Mouse (Mus musculus) heart, embryonic 13.5 days (tissue): ENCODE measurements around the gene Cmas. TPM values are rescaled to one million over a fixed set of nuclear protein-coding genes. Genes with fewer than 3 reads are reported as not detected.

ENCODE experiments used
- ATAC-seq: fragments of 200-750 bp; cut with Nextera tagmentation; 2 replicates; pipeline ENCODE4 v1.8.0; 2017; ENCODE audit warnings: moderate TSS enrichment; ENCODE audit not compliant: insufficient number of reproducible peaks, low FRiP score, low TSS enrichment; ENCODE audit errors: extremely low read depth
- H3K27ac ChIP-seq: fragments of 300-500 bp; sonication (generic); replicated peaks from 2 replicates; pipeline ENCODE4 v1.5.1; 2015; ENCODE audit warnings: moderate library complexity, mild to moderate bottlenecking, inconsistent platforms
- H3K27me3 ChIP-seq: fragments of 300-500 bp; sonication (generic); replicated peaks from 2 replicates; pipeline ENCODE4 v1.6.1; 2015; ENCODE audit warnings: mild to moderate bottlenecking, inconsistent platforms
- H3K36me3 ChIP-seq: fragments of 300-500 bp; sonication (generic); 2 replicates; pipeline ENCODE4 v1.6.1; 2015; ENCODE audit warnings: mild to moderate bottlenecking, inconsistent platforms
- H3K4me1 ChIP-seq: fragments of 300-500 bp; sonication (generic); 2 replicates; pipeline ENCODE4 v1.6.1; 2015; ENCODE audit warnings: inconsistent platforms
- H3K4me2 ChIP-seq: fragments of 300-500 bp; sonication (generic); 2 replicates; pipeline ENCODE4 v1.6.1; 2015; ENCODE audit warnings: inconsistent platforms, mild to moderate bottlenecking, moderate library complexity
- H3K4me3 ChIP-seq: fragments of 300-500 bp; sonication (generic); 2 replicates; pipeline ENCODE4 v1.5.1; 2015; ENCODE audit warnings: moderate library complexity, mild to moderate bottlenecking, inconsistent platforms
- H3K9ac ChIP-seq: fragments of 300-500 bp; sonication (generic); 2 replicates; pipeline ENCODE4 v1.6.1; 2015; ENCODE audit warnings: inconsistent platforms, mild to moderate bottlenecking, moderate library complexity
- H3K9me3 ChIP-seq: fragments of 300-500 bp; sonication (generic); 2 replicates; pipeline ENCODE4 v1.6.1; 2016; ENCODE audit warnings: inconsistent platforms
- WGBS: fragments of 180-500 bp; shearing (Covaris S2); methylation state at CpG from one replicate; pipeline ENCODE4 v1.1.7; 2015; ENCODE audit warnings: mixed read lengths; 5-methylcytosine and 5-hydroxymethylcytosine counted together
- polyA plus RNA-seq: library from polyadenylated mRNA; unstranded; fragments of >200 nt; fragmentation: Nextera tagmentation; extraction: Ambion mirVana; gene quantifications from 2 replicates; pipeline ENCODE4 v1.2.1, GENCODE M21; 2015

Gene Cmas
- polyA plus RNA-seq, 1 experiment from 2014 or later = 90.9 TPM

- H3K9ac ChIP-seq = no peak overlapping the region
- no peak overlapping the region for H3K4me2 ChIP-seq
- no peaks in the 10 kb centered on the region for H3K27me3 ChIP-seq
- no peaks in the 10 kb centered on the region for H3K9me3 ChIP-seq
- peaks cover 14% of the 10 kb centered on the region for H3K4me1 ChIP-seq
- H3K4me3 ChIP-seq = no peak overlapping the region
- H3K27ac ChIP-seq = no peak overlapping the region
- ATAC-seq = no peak
- H3K36me3 ChIP-seq = no peaks in the 10 kb centered on the region
- 74% methylated on average over 9 of the region's 9 CpGs for WGBS
Measured at GRCm38 (mm10) chr6:142795087-142795486, 38.6 kb downstream of the Cmas start.

- no peak for ATAC-seq
- no peaks in the 10 kb centered on the region for H3K9me3 ChIP-seq
- H3K27ac ChIP-seq = no peak overlapping the region
- WGBS = 57% methylated on average over 15 of the region's 15 CpGs
- no peak overlapping the region for H3K4me2 ChIP-seq
- H3K4me1 ChIP-seq = peaks cover 14% of the 10 kb centered on the region
- no peaks in the 10 kb centered on the region for H3K36me3 ChIP-seq
- H3K9ac ChIP-seq = no peak overlapping the region
- no peaks in the 10 kb centered on the region for H3K27me3 ChIP-seq
- H3K4me3 ChIP-seq = no peak overlapping the region
Measured at GRCm38 (mm10) chr6:142795655-142796441, 39.4 kb downstream of the Cmas start.

GRCm38 (mm10) chr6:142797996-142798395 lies 41.5 kb downstream of the Cmas start:
- Histone ChIP-seq H3K27me3 (no peaks in the 10 kb centered on the region), H3K36me3 (no peaks in the 10 kb centered on the region), H3K4me3 (no peak overlapping the region), H3K4me2 (no peak overlapping the region), H3K4me1 (peaks cover 5% of the 10 kb centered on the region; the same call in 1 of the 2 replicates), H3K27ac (no peak overlapping the region), H3K9ac (no peak overlapping the region), H3K9me3 (no peaks in the 10 kb centered on the region)
- WGBS = 63% methylated on average over 1 of the region's 1 CpGs
- no peak for ATAC-seq

GRCm38 (mm10) chr6:142798837-142799236 lies 42.4 kb downstream of the Cmas start:
- ATAC-seq = no peak
- no peaks in the 10 kb centered on the region for H3K27me3 ChIP-seq
- no peak overlapping the region for H3K4me3 ChIP-seq
- 79% methylated on average over 9 of the region's 9 CpGs for WGBS
- no peaks in the 10 kb centered on the region for H3K4me1 ChIP-seq
- H3K9me3 ChIP-seq = no peaks in the 10 kb centered on the region
- H3K27ac ChIP-seq = no peak overlapping the region
- H3K9ac ChIP-seq = no peak overlapping the region
- H3K4me2 ChIP-seq = no peak overlapping the region
- H3K36me3 ChIP-seq = no peaks in the 10 kb centered on the region

GRCm38 (mm10) chr6:142799704-142800374 lies 43.4 kb downstream of the Cmas start:
- ATAC-seq = no peak
- H3K9me3 ChIP-seq = no peaks in the 10 kb centered on the region
- WGBS = 67% methylated on average over 7 of the region's 7 CpGs

GRCm38 (mm10) chr6:142801687-142802086 lies 45.2 kb downstream of the Cmas start:
- ATAC-seq = no peak
- Histone ChIP-seq H3K4me1 (no peaks in the 10 kb centered on the region), H3K27me3 (no peaks in the 10 kb centered on the region), H3K4me2 (no peak overlapping the region), H3K36me3 (no peaks in the 10 kb centered on the region), H3K9ac (no peak overlapping the region), H3K4me3 (no peak overlapping the region), H3K9me3 (no peaks in the 10 kb centered on the region), H3K27ac (no peak overlapping the region)
- 75% methylated on average over 5 of the region's 5 CpGs for WGBS

More at GRCm38 (mm10) chr6:142799704-142800374, 43.4 kb downstream of the Cmas start:
- H3K27ac ChIP-seq = no peak overlapping the region
- no peaks in the 10 kb centered on the region for H3K4me1 ChIP-seq
- no peaks in the 10 kb centered on the region for H3K36me3 ChIP-seq
- H3K4me2 ChIP-seq = no peak overlapping the region
- H3K9ac ChIP-seq = no peak overlapping the region
- H3K27me3 ChIP-seq = no peaks in the 10 kb centered on the region
- H3K4me3 ChIP-seq = no peak overlapping the region

- ATAC-seq = no peak
- Histone ChIP-seq H3K27me3 (no peaks in the 10 kb centered on the region), H3K4me1 (no peaks in the 10 kb centered on the region), H3K36me3 (no peaks in the 10 kb centered on the region), H3K27ac (no peak overlapping the region), H3K9me3 (no peaks in the 10 kb centered on the region), H3K4me2 (no peak overlapping the region), H3K9ac (no peak overlapping the region), H3K4me3 (no peak overlapping the region)
- 45% methylated on average over 11 of the region's 11 CpGs for WGBS
Measured at GRCm38 (mm10) chr6:142802617-142803525, 46.4 kb downstream of the Cmas start.

- H3K36me3 ChIP-seq = no peaks in the 10 kb centered on the region
- no peak for ATAC-seq
- no peaks in the 10 kb centered on the region for H3K27me3 ChIP-seq
- peaks cover 2% of the 10 kb centered on the region; the same call in 1 of the 2 replicates for H3K4me1 ChIP-seq
- H3K4me3 ChIP-seq = no peak within 1 kb of the TSS
- H3K4me2 ChIP-seq = no peak within 1 kb of the TSS
- no peak within 1 kb of the TSS for H3K27ac ChIP-seq
- H3K9me3 ChIP-seq = no peaks in the 10 kb centered on the region
- no peak within 1 kb of the TSS for H3K9ac ChIP-seq
Measured at GRCm38 (mm10) chr6:142804402-142804801, 47.9 kb downstream of the Cmas start, which contains the start of gene Sult6b2. Sult6b2 (minus strand) TSS chr6:142804502.

- H3K36me3 ChIP-seq = no peaks in the 10 kb centered on the region
- no peak overlapping the region for H3K27ac ChIP-seq
- no peak for ATAC-seq
- 49% methylated on average over 4 of the region's 4 CpGs for WGBS
- H3K9me3 ChIP-seq = no peaks in the 10 kb centered on the region
- H3K4me3 ChIP-seq = no peak overlapping the region
- no peak overlapping the region for H3K4me2 ChIP-seq
- no peak overlapping the region for H3K9ac ChIP-seq
- H3K27me3 ChIP-seq = no peaks in the 10 kb centered on the region
- H3K4me1 ChIP-seq = peaks cover 6% of the 10 kb centered on the region; the same call in 1 of the 2 replicates
Measured at GRCm38 (mm10) chr6:142806326-142806725, 49.8 kb downstream of the Cmas start.

GRCm38 (mm10) chr6:142809373-142810098 lies 53.0 kb downstream of the Cmas start:
- H3K9ac ChIP-seq = no peak overlapping the region
- H3K4me2 ChIP-seq = no peak overlapping the region
- no peaks in the 10 kb centered on the region for H3K36me3 ChIP-seq
- ATAC-seq = no peak
- no peaks in the 10 kb centered on the region for H3K9me3 ChIP-seq
- peaks cover 5% of the 10 kb centered on the region; the same call in 1 of the 2 replicates for H3K27me3 ChIP-seq
- H3K27ac ChIP-seq = no peak overlapping the region
- H3K4me3 ChIP-seq = no peak overlapping the region
- WGBS = 21% methylated on average over 6 of the region's 6 CpGs
- H3K4me1 ChIP-seq = peaks cover 9% of the 10 kb centered on the region; the same call in 1 of the 2 replicates
